Comparison of ENCODE assay signal across 16 mouse cellular contexts in genomic region chr4:138745884-138746283, GRCm38 (mm10). TPM values are rescaled to one million over a fixed set of nuclear protein-coding genes. Genes with fewer than 3 reads are reported as not detected.
DNase-seq lines count a peak whose midpoint lies in the region; ATAC-seq and TF ChIP-seq lines count a peak whose summit lies in the region.
"Had no signal": no experiment of that assay in that cellular context is flagged by ENCODE, and none has a peak within 500 bp of the region (broad histone marks: within the 10 kb centered on the region; RNA-seq: fewer than 3 reads in every experiment).

No protein-coding gene starts in this region.

- no peak overlapping the region for H3K4me2 ChIP-seq in intestine, embryonic 15.5 days (replicated peaks)
- H3K4me2 ChIP-seq in intestine, postnatal 0 days (replicated peaks; ENCODE audit: low read depth) = no peak overlapping the region
- no peak overlapping the region for H3K4me2 ChIP-seq in kidney, postnatal 0 days (ENCODE audit: low read length)
- H3K4me2 ChIP-seq in heart, embryonic 11.5 days = no peak overlapping the region
- H3K4me2 ChIP-seq: hindbrain, embryonic 14.5 days; neural tube, embryonic 12.5 days had no signal

- H3K4me3 ChIP-seq in intestine, embryonic 15.5 days (replicated peaks) = no peak overlapping the region
- no peak overlapping the region for H3K4me3 ChIP-seq in intestine, postnatal 0 days (ENCODE audit: low read depth, low read length)
- no peak overlapping the region for H3K4me3 ChIP-seq in kidney, postnatal 0 days (replicated peaks; ENCODE audit: low read depth, low read length)
- no peak overlapping the region for H3K4me3 ChIP-seq in heart, embryonic 11.5 days (ENCODE audit: low read depth, low read length)
- no peak overlapping the region for H3K4me3 ChIP-seq in thymus, adult 2 months (ENCODE audit: control insufficient read depth, insufficient read depth, low read length)
- H3K4me3 ChIP-seq: erythroblast, embryonic 14.5 days; neural tube, embryonic 12.5 days had no signal

- 59% methylated on average over 4 of the region's 4 CpGs for WGBS in intestine, embryonic 15.5 days
- 55% methylated on average over 4 of the region's 4 CpGs for WGBS in intestine, postnatal 0 days
- 44% methylated on average over 4 of the region's 4 CpGs for WGBS in kidney, postnatal 0 days
- 58% methylated on average over 4 of the region's 4 CpGs for WGBS in heart, embryonic 11.5 days (ENCODE audit: insufficient replicate concordance)
- 71% methylated on average over 4 of the region's 4 CpGs for WGBS in thymus, adult 2 months

- H3K9me3 ChIP-seq in intestine, embryonic 15.5 days = no peaks in the 10 kb centered on the region
- H3K9me3 ChIP-seq in intestine, postnatal 0 days (ENCODE audit: control insufficient read depth) = no peaks in the 10 kb centered on the region
- no peaks in the 10 kb centered on the region for H3K9me3 ChIP-seq in kidney, postnatal 0 days (replicated peaks; ENCODE audit: low read length)
- H3K9me3 ChIP-seq in heart, embryonic 11.5 days (replicated peaks; ENCODE audit: control insufficient read depth, low read length) = no peaks in the 10 kb centered on the region
- H3K9me3 ChIP-seq: neural tube, embryonic 12.5 days had no signal

- H3K36me3 ChIP-seq in intestine, embryonic 15.5 days = no peaks in the 10 kb centered on the region
- H3K36me3 ChIP-seq in intestine, postnatal 0 days (ENCODE audit: control insufficient read depth, insufficient read depth) = no peaks in the 10 kb centered on the region
- H3K36me3 ChIP-seq in kidney, postnatal 0 days (ENCODE audit: insufficient read depth, low read length) = no peaks in the 10 kb centered on the region
- H3K36me3 ChIP-seq in heart, embryonic 11.5 days (ENCODE audit: control insufficient read depth, insufficient read depth, low read length) = no peaks in the 10 kb centered on the region
- H3K36me3 ChIP-seq in thymus, adult 2 months (ENCODE audit: control insufficient read depth, insufficient read depth, low read length) = no peaks in the 10 kb centered on the region
- H3K36me3 ChIP-seq: neural tube, embryonic 12.5 days had no signal

- no peak for TF ChIP-seq POLR2A in brain, embryonic 14.5 days (IDR thresholded peaks at IDR 0.05; ENCODE audit: borderline replicate concordance, extremely low read depth, insufficient read depth, insufficient read length, poor library complexity, severe bottlenecking)
- no peak for TF ChIP-seq POLR2A in thymus, adult 2 months (IDR thresholded peaks at IDR 0.05; ENCODE audit: control insufficient read depth, extremely low read depth, insufficient read depth, low read length, poor library complexity)

- peak; percentile 9 for DNase-seq in brain, embryonic 14.5 days (ENCODE audit: low read depth)
- DNase-seq in kidney, postnatal 0 days (ENCODE audit: low spot score) = peak; percentile 85
- peak; percentile 43 for DNase-seq in mesoderm, embryonic 11.5 days (ENCODE audit: low read depth, low spot score)
- no peak for DNase-seq in thymus, adult 2 months
- DNase-seq: cerebellum, adult 8-10 months; right cerebral cortex, postnatal 14 days had no signal

- no peaks in the 10 kb centered on the region for H3K27me3 ChIP-seq in intestine, embryonic 15.5 days (replicated peaks)
- no peaks in the 10 kb centered on the region for H3K27me3 ChIP-seq in intestine, postnatal 0 days (replicated peaks; ENCODE audit: control insufficient read depth, insufficient read depth, low read length)
- H3K27me3 ChIP-seq in kidney, postnatal 0 days (ENCODE audit: insufficient read depth, low read length) = no peaks in the 10 kb centered on the region
- H3K27me3 ChIP-seq in heart, embryonic 11.5 days (ENCODE audit: control insufficient read depth, insufficient read depth, low read length) = peaks cover 10% of the 10 kb centered on the region
- H3K27me3 ChIP-seq in thymus, adult 2 months (ENCODE audit: control insufficient read depth, insufficient read depth, low read length) = no peaks in the 10 kb centered on the region
- H3K27me3 ChIP-seq: neural tube, embryonic 12.5 days had no signal

- H3K27ac ChIP-seq in intestine, embryonic 15.5 days = no peak overlapping the region
- H3K27ac ChIP-seq in intestine, postnatal 0 days (ENCODE audit: low read depth, low read length) = no peak overlapping the region
- no peak overlapping the region for H3K27ac ChIP-seq in kidney, postnatal 0 days
- no peak overlapping the region for H3K27ac ChIP-seq in heart, embryonic 11.5 days (ENCODE audit: low read depth, low read length)
- no peak overlapping the region for H3K27ac ChIP-seq in thymus, adult 2 months (ENCODE audit: control insufficient read depth, insufficient read depth, low read length)
- H3K27ac ChIP-seq: hindbrain, embryonic 14.5 days; macrophage; neural tube, embryonic 12.5 days had no signal

- no peak for TF ChIP-seq CTCF in intestine, postnatal 0 days (IDR thresholded peaks at IDR 0.05; ENCODE audit: low read depth)
- no peak for TF ChIP-seq CTCF in brain, embryonic 14.5 days (IDR thresholded peaks at IDR 0.05; ENCODE audit: borderline replicate concordance, extremely low read depth, insufficient read depth, insufficient read length)
- TF ChIP-seq CTCF in kidney, postnatal 0 days (IDR thresholded peaks at IDR 0.05; ENCODE audit: low read depth) = peak; percentile 31; the same call in 1 of the 2 replicates
- TF ChIP-seq CTCF in thymus, adult 2 months (IDR thresholded peaks at IDR 0.05; ENCODE audit: borderline replicate concordance, control insufficient read depth, extremely low read depth, insufficient read depth, low read length, poor library complexity) = no peak

- no peak overlapping the region for H3K9ac ChIP-seq in intestine, embryonic 15.5 days
- H3K9ac ChIP-seq in intestine, postnatal 0 days (ENCODE audit: low read depth, low read length) = no peak overlapping the region
- H3K9ac ChIP-seq in kidney, postnatal 0 days (ENCODE audit: low read depth, low read length) = no peak overlapping the region
- no peak overlapping the region for H3K9ac ChIP-seq in heart, embryonic 11.5 days (ENCODE audit: low read depth, low read length)
- H3K9ac ChIP-seq: hindbrain, embryonic 14.5 days; neural tube, embryonic 12.5 days had no signal

- peak; percentile 42; the same call in 1 of the 2 replicates for ATAC-seq in intestine, embryonic 15.5 days
- no peak for ATAC-seq in intestine, postnatal 0 days
- no peak; the same call in 1 of the 2 replicates for ATAC-seq in kidney, postnatal 0 days (replicated peaks; ENCODE audit: low FRiP score, low read depth)
- no peak for ATAC-seq in heart, embryonic 11.5 days (replicated peaks; ENCODE audit: insufficient number of reproducible peaks, low FRiP score, low TSS enrichment)
- no peak for ATAC-seq in inflammation-experienced regulatory T-cells, adult 6 months

- 0 out of 2 replicates have a peak, but pooled peaks cover 5% of the 10 kb centered on the region for H3K4me1 ChIP-seq in intestine, embryonic 15.5 days (replicated peaks)
- no peaks in the 10 kb centered on the region for H3K4me1 ChIP-seq in intestine, postnatal 0 days (replicated peaks; ENCODE audit: control insufficient read depth, insufficient read depth, low read length)
- H3K4me1 ChIP-seq in kidney, postnatal 0 days (replicated peaks; ENCODE audit: insufficient read depth, low read length) = no peaks in the 10 kb centered on the region
- no peaks in the 10 kb centered on the region for H3K4me1 ChIP-seq in heart, embryonic 11.5 days (ENCODE audit: control insufficient read depth, insufficient read depth, low read length)
- H3K4me1 ChIP-seq in thymus, adult 2 months (replicated peaks; ENCODE audit: control insufficient read depth, insufficient read depth, low read length) = no peaks in the 10 kb centered on the region

RNA-seq across cellular contexts. Expression of gene Ubxn10, which starts 8.9 kb away (rescaled TPM):
- 1.3 and 1.7 TPM in 2 replicates for polyA plus RNA-seq in intestine, embryonic 15.5 days (2015; fragmentation: Nextera tagmentation; extraction: Ambion mirVana)
- 0.51 and 0.83 TPM in 2 replicates for polyA plus RNA-seq in intestine, postnatal 0 days (2015; fragmentation: Nextera tagmentation; extraction: Ambion mirVana)
- polyA plus RNA-seq in brain, embryonic 14.5 days (2012; rRNA removed) = 3.8 and 5.3 TPM in 2 replicates
- polyA plus RNA-seq in kidney, postnatal 0 days (2015; fragmentation: Nextera tagmentation; extraction: Ambion mirVana) = 1.5 and 1.7 TPM in 2 replicates
- polyA plus RNA-seq in heart, embryonic 11.5 days (2014; fragmentation: Nextera tagmentation; extraction: Ambion mirVana) = 1.2 and 1.3 TPM in 2 replicates
- 1.1 and 2.0 TPM in 2 replicates for polyA plus RNA-seq in thymus, adult 2 months (2012; rRNA removed)
- polyA plus RNA-seq in inflammation-experienced regulatory T-cells, adult 6 months (2017; shearing (Covaris generic)) = not detected
- polyA plus RNA-seq: erythroblast, embryonic 14.5 days; macrophage had no signal

RNA-seq across cellular contexts. Expression of gene Pla2g2f, which starts 11.5 kb away (rescaled TPM):
- polyA plus RNA-seq in intestine, embryonic 15.5 days (2015; fragmentation: Nextera tagmentation; extraction: Ambion mirVana) = 1.5 and 2.6 TPM in 2 replicates
- polyA plus RNA-seq in intestine, postnatal 0 days (2015; fragmentation: Nextera tagmentation; extraction: Ambion mirVana) = 0.46 and 0.64 TPM in 2 replicates
- polyA plus RNA-seq in brain, embryonic 14.5 days (2012; rRNA removed) = 0.16 and 1.2 TPM in 2 replicates
- polyA plus RNA-seq in kidney, postnatal 0 days (2015; fragmentation: Nextera tagmentation; extraction: Ambion mirVana) = not detected in 2 replicates
- not detected in 2 replicates for polyA plus RNA-seq in heart, embryonic 11.5 days (2014; fragmentation: Nextera tagmentation; extraction: Ambion mirVana)
- polyA plus RNA-seq in thymus, adult 2 months (2012; rRNA removed) = 2.1 and 3.1 TPM in 2 replicates
- polyA plus RNA-seq in inflammation-experienced regulatory T-cells, adult 6 months (2017; shearing (Covaris generic)) = not detected
- polyA plus RNA-seq: erythroblast, embryonic 14.5 days; gonadal fat pad, adult 2 months; hindbrain, embryonic 14.5 days; macrophage; testis, adult 2 months had no signal

RNA-seq across cellular contexts. Expression of gene Pla2g2c, which starts 21.3 kb away (rescaled TPM):
- 0.23 and 0.25 TPM in 2 replicates for polyA plus RNA-seq in intestine, embryonic 15.5 days (2015; fragmentation: Nextera tagmentation; extraction: Ambion mirVana)
- 0.09 and 0.21 TPM in 2 replicates for polyA plus RNA-seq in intestine, postnatal 0 days (2015; fragmentation: Nextera tagmentation; extraction: Ambion mirVana)
- 0.24 and 0.63 TPM in 2 replicates for polyA plus RNA-seq in brain, embryonic 14.5 days (2012; rRNA removed)
- polyA plus RNA-seq in kidney, postnatal 0 days (2015; fragmentation: Nextera tagmentation; extraction: Ambion mirVana) = 0.86 and 0.89 TPM in 2 replicates
- 0.31 and 0.52 TPM in 2 replicates for polyA plus RNA-seq in heart, embryonic 11.5 days (2014; fragmentation: Nextera tagmentation; extraction: Ambion mirVana)
- polyA plus RNA-seq in thymus, adult 2 months (2012; rRNA removed) = not detected in 2 replicates
- not detected for polyA plus RNA-seq in inflammation-experienced regulatory T-cells, adult 6 months (2017; shearing (Covaris generic))
- polyA plus RNA-seq: erythroblast, embryonic 14.5 days; macrophage had no signal

RNA-seq across cellular contexts. Expression of gene Pla2g2d, which starts 29.7 kb away (rescaled TPM):
- 0.92 and 0.99 TPM in 2 replicates for polyA plus RNA-seq in intestine, embryonic 15.5 days (2015; fragmentation: Nextera tagmentation; extraction: Ambion mirVana)
- polyA plus RNA-seq in intestine, postnatal 0 days (2015; fragmentation: Nextera tagmentation; extraction: Ambion mirVana) = 1.5 and 2.3 TPM in 2 replicates
- 0.13 and 0.14 TPM in 2 replicates for polyA plus RNA-seq in brain, embryonic 14.5 days (2012; rRNA removed)
- polyA plus RNA-seq in kidney, postnatal 0 days (2015; fragmentation: Nextera tagmentation; extraction: Ambion mirVana) = 0.11 and 0.14 TPM in 2 replicates
- not detected in 2 replicates for polyA plus RNA-seq in heart, embryonic 11.5 days (2014; fragmentation: Nextera tagmentation; extraction: Ambion mirVana)
- 35.0 and 54.4 TPM in 2 replicates for polyA plus RNA-seq in thymus, adult 2 months (2012; rRNA removed)
- 1 to 10 TPM in 1 of 3 experiments, under 1 TPM in 2; 0.20 to 3.8 (median 0.67) TPM for polyA plus RNA-seq in inflammation-experienced regulatory T-cells, adult 6 months (2017; shearing (Covaris generic))
- polyA plus RNA-seq: erythroblast, embryonic 14.5 days; macrophage had no signal
